Mouse (Mus musculus): ENCODE measurements around the gene Cfap221. TPM values are rescaled to one million over a fixed set of nuclear protein-coding genes. Genes with fewer than 3 reads are reported as not detected.
A peak's percentile ranks its signal among the peaks of the same experiment; 100 is the strongest.

The Cfap221 gene
- polyA plus RNA-seq, 1 experiment from 2014 or later = not detected

DNA sequence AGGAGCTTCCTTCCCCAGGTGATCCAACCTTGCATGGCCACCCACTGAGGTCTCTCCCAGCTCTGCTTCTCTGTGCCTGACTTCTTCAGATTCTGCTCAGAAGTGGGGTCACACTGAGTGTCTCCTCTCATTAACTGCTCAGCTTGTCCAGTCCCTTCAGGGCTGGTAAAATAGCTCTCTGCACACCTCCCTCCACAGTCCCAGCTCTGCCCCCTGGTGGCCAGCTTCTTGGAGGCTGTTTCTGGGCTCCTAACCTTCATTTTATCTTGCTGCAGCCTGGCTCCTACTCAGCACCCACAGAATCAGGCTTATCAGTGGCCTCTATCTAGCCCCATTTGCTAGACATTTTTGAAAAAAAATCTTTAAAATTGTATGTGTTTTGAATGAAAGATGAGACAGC, 16.1 kb upstream of the Cfap221 start:
- TF ChIP-seq EP300 (IDR thresholded peaks at IDR 0.05; ENCODE audit: low read depth) (no peak), CTCF (IDR thresholded peaks at IDR 0.05; ENCODE audit: low read depth) (peak; percentile 79)
- Histone ChIP-seq H3K4me2 (ENCODE audit: low read depth, low read length) (no peak overlapping the region), H3K4me3 (ENCODE audit: low read depth, low read length) (no peak overlapping the region), H3K9me3 (ENCODE audit: low read length) (no peaks in the 10 kb centered on the region), H3K4me1 (ENCODE audit: insufficient read depth) (no peaks in the 10 kb centered on the region), H3K36me3 (replicated peaks; ENCODE audit: insufficient read depth, low read length) (no peaks in the 10 kb centered on the region), H3K9ac (replicated peaks) (no peak overlapping the region), H3K27ac (ENCODE audit: low read depth) (no peak overlapping the region), H3K27me3 (ENCODE audit: insufficient read depth, low read length) (peaks cover 3% of the 10 kb centered on the region; the same call in 1 of the 2 replicates)
- DNase-seq (peak; percentile 77), ATAC-seq (no peak)

DNA sequence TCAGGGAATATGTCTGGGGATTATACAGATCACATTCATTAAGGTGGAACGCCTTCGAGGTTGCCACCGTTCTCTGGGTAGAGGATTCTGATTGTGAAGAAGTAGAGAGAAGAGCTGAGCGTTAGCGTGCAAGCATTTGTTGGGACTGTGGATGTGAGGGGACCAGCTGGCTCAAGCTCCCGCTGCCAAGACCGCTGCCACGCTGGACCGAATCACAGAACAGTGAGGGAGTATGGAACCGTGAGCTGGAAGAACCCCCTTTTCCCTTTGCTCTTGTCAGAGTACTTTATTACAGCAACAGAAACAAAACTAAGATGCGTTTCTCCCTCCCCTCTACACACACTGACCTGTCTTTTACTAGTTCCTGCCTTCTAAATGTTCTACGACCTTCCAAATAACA, 15.6 kb upstream of the Cfap221 start:
- H3K9ac ChIP-seq (replicated peaks) = no peak overlapping the region
- H3K4me1 ChIP-seq (ENCODE audit: insufficient read depth) = no peaks in the 10 kb centered on the region
- TF ChIP-seq CTCF (IDR thresholded peaks at IDR 0.05; ENCODE audit: low read depth) (no peak), EP300 (IDR thresholded peaks at IDR 0.05; ENCODE audit: low read depth) (no peak)
- ATAC-seq (no peak), DNase-seq (no peak)
- H3K27ac ChIP-seq (ENCODE audit: low read depth) = no peak overlapping the region
- no peak overlapping the region for H3K4me2 ChIP-seq (ENCODE audit: low read depth, low read length)
- WGBS (ENCODE audit: insufficient replicate concordance) = 81% methylated on average over 12 of the region's 12 CpGs
- no peaks in the 10 kb centered on the region for H3K36me3 ChIP-seq (replicated peaks; ENCODE audit: insufficient read depth, low read length)
- H3K4me3 ChIP-seq (ENCODE audit: low read depth, low read length) = no peak overlapping the region
- peaks cover 8% of the 10 kb centered on the region; the same call in 1 of the 2 replicates for H3K27me3 ChIP-seq (ENCODE audit: insufficient read depth, low read length)
- no peaks in the 10 kb centered on the region for H3K9me3 ChIP-seq (ENCODE audit: low read length)

DNA sequence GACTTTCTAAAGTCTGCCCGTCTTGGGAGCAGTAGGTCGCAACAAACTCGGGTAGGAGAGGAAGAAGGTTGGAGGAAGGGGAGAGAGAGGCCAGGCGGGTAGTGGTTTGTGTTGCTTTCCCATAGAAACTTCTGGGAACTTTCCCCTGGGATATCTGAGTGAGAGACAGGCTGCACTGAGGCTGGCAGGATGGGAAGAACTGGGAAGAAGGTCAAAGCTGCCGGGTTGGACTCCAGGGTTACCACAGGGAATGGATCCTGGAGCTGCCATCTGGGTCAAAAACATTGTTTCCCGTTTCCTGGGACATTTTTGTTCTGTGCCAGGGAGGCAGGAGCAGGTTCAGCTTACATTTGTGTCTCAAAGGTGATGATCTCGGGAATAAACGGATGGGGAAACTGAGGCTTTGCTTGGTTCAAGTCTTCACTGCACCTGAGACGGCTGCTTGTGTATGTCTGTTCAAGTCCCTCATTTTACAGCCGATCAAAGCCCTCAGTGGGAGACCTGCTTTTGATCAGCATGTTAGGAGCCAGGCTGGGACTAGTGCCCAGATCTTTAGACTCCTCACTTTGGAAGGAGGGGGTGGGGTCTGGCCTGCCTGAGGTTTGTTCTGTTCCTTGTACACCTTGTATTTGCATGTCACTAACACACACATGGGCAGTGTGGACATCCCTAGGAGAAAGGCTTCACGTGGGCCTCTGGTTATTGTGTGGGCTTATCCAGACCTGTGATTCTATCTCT, 11.0 kb upstream of the Cfap221 start:
- H3K4me1 ChIP-seq (ENCODE audit: insufficient read depth) = 0 out of 2 replicates have a peak, but pooled peaks cover 2% of the 10 kb centered on the region
- no peak overlapping the region for H3K4me3 ChIP-seq (ENCODE audit: low read depth, low read length)
- DNase-seq = no peak

GRCm38 (mm10) chr1:120006844-120007790, 10.1 kb upstream of the Cfap221 start, which contains the start of gene Sctr:
Sctr (plus strand) TSS chr1:120006894.
- no peak for ATAC-seq
- DNase-seq = no peak
- Histone ChIP-seq H3K4me3 (ENCODE audit: low read depth, low read length) (peak within 1 kb of the TSS; percentile 17; the same call in 1 of the 2 replicates), H3K9me3 (ENCODE audit: low read length) (no peaks in the 10 kb centered on the region), H3K36me3 (replicated peaks; ENCODE audit: insufficient read depth, low read length) (no peaks in the 10 kb centered on the region), H3K4me2 (ENCODE audit: low read depth, low read length) (peak within 1 kb of the TSS; percentile 55), H3K4me1 (ENCODE audit: insufficient read depth) (0 out of 2 replicates have a peak, but pooled peaks cover 2% of the 10 kb centered on the region), H3K27ac (ENCODE audit: low read depth) (no peak within 1 kb of the TSS), H3K27me3 (ENCODE audit: insufficient read depth, low read length) (peaks cover 24% of the 10 kb centered on the region), H3K9ac (replicated peaks) (no peak within 1 kb of the TSS)
- 2% methylated on average over 39 of the region's 39 CpGs for WGBS (ENCODE audit: insufficient replicate concordance)
- no peak for TF ChIP-seq EP300 (IDR thresholded peaks at IDR 0.05; ENCODE audit: low read depth)
- no peak for TF ChIP-seq CTCF (IDR thresholded peaks at IDR 0.05; ENCODE audit: low read depth)

More for the DNA sequence above, 11.0 kb upstream of the Cfap221 start:
- Histone ChIP-seq H3K27me3 (ENCODE audit: insufficient read depth, low read length) (peaks cover 24% of the 10 kb centered on the region), H3K9me3 (ENCODE audit: low read length) (no peaks in the 10 kb centered on the region), H3K27ac (ENCODE audit: low read depth) (no peak overlapping the region), H3K4me2 (ENCODE audit: low read depth, low read length) (no peak overlapping the region), H3K36me3 (replicated peaks; ENCODE audit: insufficient read depth, low read length) (no peaks in the 10 kb centered on the region), H3K9ac (replicated peaks) (no peak overlapping the region)
- no peak for TF ChIP-seq CTCF (IDR thresholded peaks at IDR 0.05; ENCODE audit: low read depth)
- no peak for TF ChIP-seq EP300 (IDR thresholded peaks at IDR 0.05; ENCODE audit: low read depth)
- WGBS (ENCODE audit: insufficient replicate concordance) = 34% methylated on average over 11 of the region's 11 CpGs
- no peak for ATAC-seq

DNA sequence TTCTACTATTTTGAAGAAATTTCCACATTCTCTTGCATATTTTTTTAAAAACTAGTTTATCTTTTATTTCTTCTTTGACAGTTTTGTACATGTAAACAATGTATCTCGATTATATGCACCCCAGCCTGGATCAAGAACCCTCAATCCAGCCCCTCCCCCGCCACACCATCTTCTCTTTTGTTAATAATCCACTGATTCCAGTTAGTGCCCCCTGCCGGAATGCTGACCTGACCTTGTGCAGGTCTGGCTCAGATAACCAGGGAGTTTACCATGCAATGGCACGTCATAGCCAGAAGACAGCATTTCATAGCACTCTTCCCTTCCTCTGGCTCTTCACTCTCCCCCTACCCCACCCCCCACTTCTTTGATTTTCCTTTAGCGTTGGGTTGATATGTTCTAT, 610 bp upstream of the Cfap221 start:
- H3K9me3 ChIP-seq (ENCODE audit: low read length) = no peaks in the 10 kb centered on the region
- DNase-seq (peak; percentile 39), ATAC-seq (peak; percentile 72)
- no peaks in the 10 kb centered on the region for H3K27me3 ChIP-seq (ENCODE audit: insufficient read depth, low read length)
- no peaks in the 10 kb centered on the region for H3K36me3 ChIP-seq (replicated peaks; ENCODE audit: insufficient read depth, low read length)
- H3K4me2 ChIP-seq (ENCODE audit: low read depth, low read length) = peak overlapping the region; percentile 80
- no peaks in the 10 kb centered on the region for H3K4me1 ChIP-seq (ENCODE audit: insufficient read depth)
- H3K9ac ChIP-seq (replicated peaks) = no peak overlapping the region
- H3K4me3 ChIP-seq (ENCODE audit: low read depth, low read length) = peak overlapping the region; percentile 52; the same call in 1 of the 2 replicates
- 28% methylated on average over 5 of the region's 5 CpGs for WGBS (ENCODE audit: insufficient replicate concordance)
- H3K27ac ChIP-seq (ENCODE audit: low read depth) = no peak overlapping the region
- no peak for TF ChIP-seq EP300 (IDR thresholded peaks at IDR 0.05; ENCODE audit: low read depth)
- peak; percentile 39 for TF ChIP-seq CTCF (IDR thresholded peaks at IDR 0.05; ENCODE audit: low read depth)

DNA sequence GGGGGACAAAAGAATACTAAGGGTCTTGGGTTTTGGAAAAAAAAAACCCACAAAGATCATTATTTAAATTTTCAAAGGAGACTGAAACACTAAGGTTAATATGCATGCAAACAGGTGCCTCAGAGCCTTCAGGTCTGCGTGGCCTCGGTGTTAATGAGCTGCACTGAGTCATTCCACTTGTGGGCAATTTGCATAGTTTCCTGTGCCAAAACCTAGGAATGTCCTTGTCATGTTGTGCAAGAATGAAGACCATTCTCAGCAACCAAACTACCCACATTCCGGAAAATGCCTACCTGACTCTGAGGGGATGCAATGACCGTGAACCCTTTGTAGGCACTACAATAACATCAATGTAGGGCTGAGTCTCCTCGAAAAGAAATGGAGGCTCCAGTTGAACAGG, 10.5 kb downstream of the Cfap221 start:
- ATAC-seq (no peak), DNase-seq (no peak)
- Histone ChIP-seq H3K27ac (ENCODE audit: low read depth) (no peak overlapping the region), H3K9ac (replicated peaks) (no peak overlapping the region), H3K36me3 (replicated peaks; ENCODE audit: insufficient read depth, low read length) (no peaks in the 10 kb centered on the region), H3K9me3 (ENCODE audit: low read length) (no peaks in the 10 kb centered on the region), H3K4me1 (ENCODE audit: insufficient read depth) (no peaks in the 10 kb centered on the region), H3K27me3 (ENCODE audit: insufficient read depth, low read length) (no peaks in the 10 kb centered on the region), H3K4me3 (ENCODE audit: low read depth, low read length) (no peak overlapping the region), H3K4me2 (ENCODE audit: low read depth, low read length) (no peak overlapping the region)
- TF ChIP-seq CTCF (IDR thresholded peaks at IDR 0.05; ENCODE audit: low read depth) (no peak), EP300 (IDR thresholded peaks at IDR 0.05; ENCODE audit: low read depth) (no peak)
- 84% methylated on average over 5 of the region's 5 CpGs for WGBS (ENCODE audit: insufficient replicate concordance)
